ENCODE assay signal across 9 mouse cellular contexts in the genomic region with DNA sequence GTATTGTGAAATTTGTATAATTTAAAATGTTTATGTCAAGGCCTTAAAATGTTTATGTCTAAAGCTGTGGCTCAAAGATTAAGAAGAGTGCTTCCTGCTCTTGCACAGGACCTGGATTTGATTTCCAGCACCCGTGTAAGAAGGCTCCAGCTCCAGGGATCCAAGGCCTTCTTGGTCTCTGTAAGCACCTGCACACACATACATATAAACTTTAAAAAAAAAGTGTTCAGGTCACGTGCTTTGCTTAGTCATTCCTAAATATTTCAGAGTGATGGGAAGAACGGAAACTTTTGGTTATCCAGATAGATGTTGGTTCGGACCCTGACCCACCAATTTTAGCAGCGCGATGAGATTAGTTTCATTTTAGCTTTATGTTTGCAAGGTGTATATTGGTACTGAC. TPM values are rescaled to one million over a fixed set of nuclear protein-coding genes. Genes with fewer than 3 reads are reported as not detected.
A peak's percentile ranks its signal among the peaks of the same experiment; 100 is the strongest.
DNase-seq lines count a peak whose midpoint lies in the region; ATAC-seq and TF ChIP-seq lines count a peak whose summit lies in the region.
"Had no signal": no experiment of that assay in that cellular context is flagged by ENCODE, and none has a peak within 500 bp of the region (broad histone marks: within the 10 kb centered on the region; RNA-seq: fewer than 3 reads in every experiment).

No protein-coding gene starts in this region.

- H3K36me3 ChIP-seq in forebrain, embryonic 12.5 days (replicated peaks) = peaks cover 6% of the 10 kb centered on the region; the same call in 1 of the 2 replicates
- H3K36me3 ChIP-seq in liver, embryonic 14.5 days (replicated peaks; ENCODE audit: control insufficient read depth, insufficient read depth, low read depth) = no peaks in the 10 kb centered on the region

- peak overlapping the region; percentile 72; the same call in 1 of the 2 replicates for H3K4me3 ChIP-seq in forebrain, embryonic 12.5 days (replicated peaks)
- peak overlapping the region; percentile 35 to 62; a peak in 3 of 4 replicates for H3K4me3 ChIP-seq in liver, embryonic 14.5 days (ENCODE audit: insufficient read depth in 1 of 2, low read depth in 2 of 2, low read length in 2 of 2)

- ATAC-seq in forebrain, embryonic 12.5 days (ENCODE audit: low FRiP score) = no peak
- no peak for ATAC-seq in liver, embryonic 14.5 days (ENCODE audit: insufficient read depth)

- peak; percentile 13 for DNase-seq in embryo, embryonic 11 days
- no peak for DNase-seq in embryo, embryonic 9.5 days (ENCODE audit: extremely low spot score)
- peak; percentile 39 for DNase-seq in 3T3-L1 (ENCODE audit: low read depth, low spot score)
- no peak for DNase-seq in liver, embryonic 14.5 days (ENCODE audit: low read depth in 3 of 3, low spot score in 3 of 3)
- DNase-seq in thymus, postnatal 14 days = no peak
- no peak for DNase-seq in layer of hippocampus, postnatal 25 days (ENCODE audit: extremely low spot score in 1 of 2, low spot score in 1 of 2)
- no peak for DNase-seq in kidney, adult 9 months
- DNase-seq: lung, postnatal 4 days had no signal

- no peaks in the 10 kb centered on the region; the same call in 1 of the 2 replicates for H3K9me3 ChIP-seq in forebrain, embryonic 12.5 days
- no peaks in the 10 kb centered on the region for H3K9me3 ChIP-seq in liver, embryonic 14.5 days (ENCODE audit: control insufficient read depth, low read length)

- H3K4me1 ChIP-seq in forebrain, embryonic 12.5 days = peaks cover 11% of the 10 kb centered on the region
- H3K4me1 ChIP-seq in liver, embryonic 14.5 days (replicated peaks; ENCODE audit: control insufficient read depth in 2 of 2, insufficient read depth in 2 of 2, low read length in 1 of 2) = peaks cover 8 to 19% of the 10 kb centered on the region in 2 experiments

- H3K27ac ChIP-seq in forebrain, embryonic 12.5 days = peak overlapping the region; percentile 61; the same call in 1 of the 2 replicates
- H3K27ac ChIP-seq in liver, embryonic 14.5 days = peak overlapping the region; percentile 57

- H3K9ac ChIP-seq in forebrain, embryonic 12.5 days = peak overlapping the region; percentile 36; the same call in 1 of the 2 replicates
- H3K9ac ChIP-seq in liver, embryonic 14.5 days (replicated peaks) = peak overlapping the region; percentile 61; the same call in 1 of the 2 replicates

- 0 out of 2 replicates have a peak, but pooled peaks cover 3% of the 10 kb centered on the region for H3K27me3 ChIP-seq in forebrain, embryonic 12.5 days
- no peaks in the 10 kb centered on the region for H3K27me3 ChIP-seq in liver, embryonic 14.5 days (ENCODE audit: control insufficient read depth, insufficient read depth, low read length)

- TF ChIP-seq CTCF in liver, embryonic 14.5 days (IDR thresholded peaks at IDR 0.05; ENCODE audit: low read depth) = no peak

- peak overlapping the region; percentile 85 for H3K4me2 ChIP-seq in forebrain, embryonic 12.5 days
- peak overlapping the region; percentile 77 for H3K4me2 ChIP-seq in liver, embryonic 14.5 days (ENCODE audit: low read depth)

- WGBS in forebrain, embryonic 12.5 days = 76% methylated on average over 6 of the region's 6 CpGs
- WGBS in liver, embryonic 14.5 days (ENCODE audit: insufficient replicate concordance) = 61% methylated on average over 6 of the region's 6 CpGs

- TF ChIP-seq EP300 in liver, embryonic 14.5 days (IDR thresholded peaks at IDR 0.05; ENCODE audit: low read depth) = no peak

RNA-seq across cellular contexts. Expression of gene Abcc10, which starts 0.6 kb away (rescaled TPM):
- polyA plus RNA-seq in forebrain, embryonic 12.5 days (2016; fragmentation: Nextera tagmentation; extraction: Ambion mirVana) = 7.6 and 8.7 TPM in 2 replicates
- polyA plus RNA-seq in liver, embryonic 14.5 days (2012; rRNA removed) = 1.7 TPM in 2 replicates
- polyA plus RNA-seq in liver, embryonic 14.5 days (2014; fragmentation: Nextera tagmentation; extraction: Ambion mirVana) = 0.90 and 0.94 TPM in 2 replicates
- total RNA-seq in layer of hippocampus, postnatal 25 days (2021) = 10 to 100 TPM in 1 of 2 experiments, 1 to 10 TPM in 1; 8.8 to 11.7 TPM

RNA-seq across cellular contexts. Expression of gene Dlk2, which starts 31.5 kb away (rescaled TPM):
- polyA plus RNA-seq in forebrain, embryonic 12.5 days (2016; fragmentation: Nextera tagmentation; extraction: Ambion mirVana) = 1.5 and 2.0 TPM in 2 replicates
- 0.02 and 0.13 TPM in 2 replicates for polyA plus RNA-seq in liver, embryonic 14.5 days (2012; rRNA removed)
- not detected in 2 replicates for polyA plus RNA-seq in liver, embryonic 14.5 days (2014; fragmentation: Nextera tagmentation; extraction: Ambion mirVana)
- total RNA-seq in layer of hippocampus, postnatal 25 days (2021) = 10 to 100 TPM; 45.3 to 47.0 TPM

RNA-seq across cellular contexts. Expression of gene Tjap1, which starts 45.9 kb away (rescaled TPM):
- polyA plus RNA-seq in forebrain, embryonic 12.5 days (2016; fragmentation: Nextera tagmentation; extraction: Ambion mirVana) = 56.0 and 58.4 TPM in 2 replicates
- polyA plus RNA-seq in liver, embryonic 14.5 days (2012; rRNA removed) = 11.0 and 12.0 TPM in 2 replicates
- polyA plus RNA-seq in liver, embryonic 14.5 days (2014; fragmentation: Nextera tagmentation; extraction: Ambion mirVana) = 7.7 and 8.5 TPM in 2 replicates
- 10 to 100 TPM; 47.6 to 49.6 TPM for total RNA-seq in layer of hippocampus, postnatal 25 days (2021)

RNA-seq across cellular contexts. Expression of gene Zfp318, which starts 54.8 kb away (rescaled TPM):
- 15.7 and 17.2 TPM in 2 replicates for polyA plus RNA-seq in forebrain, embryonic 12.5 days (2016; fragmentation: Nextera tagmentation; extraction: Ambion mirVana)
- 1.1 and 2.1 TPM in 2 replicates for polyA plus RNA-seq in liver, embryonic 14.5 days (2012; rRNA removed)
- 1.5 and 1.9 TPM in 2 replicates for polyA plus RNA-seq in liver, embryonic 14.5 days (2014; fragmentation: Nextera tagmentation; extraction: Ambion mirVana)
- 10 to 100 TPM; 51.3 to 69.7 TPM for total RNA-seq in layer of hippocampus, postnatal 25 days (2021)

Comparison
In these comparisons a context has a peak if more than half of its experiments do, and no peak if none do; other contexts are left out.
1. DNase-seq: peak in embryo, embryonic 11 days (single experiment) and 3T3-L1 (single experiment); none in embryo, embryonic 9.5 days (single experiment), liver, embryonic 14.5 days (0 of 3), thymus, postnatal 14 days (single experiment), layer of hippocampus, postnatal 25 days (0 of 2) and kidney, adult 9 months (single experiment).